8 mouse cellular contexts compared by ENCODE assay signal in the genomic region with DNA sequence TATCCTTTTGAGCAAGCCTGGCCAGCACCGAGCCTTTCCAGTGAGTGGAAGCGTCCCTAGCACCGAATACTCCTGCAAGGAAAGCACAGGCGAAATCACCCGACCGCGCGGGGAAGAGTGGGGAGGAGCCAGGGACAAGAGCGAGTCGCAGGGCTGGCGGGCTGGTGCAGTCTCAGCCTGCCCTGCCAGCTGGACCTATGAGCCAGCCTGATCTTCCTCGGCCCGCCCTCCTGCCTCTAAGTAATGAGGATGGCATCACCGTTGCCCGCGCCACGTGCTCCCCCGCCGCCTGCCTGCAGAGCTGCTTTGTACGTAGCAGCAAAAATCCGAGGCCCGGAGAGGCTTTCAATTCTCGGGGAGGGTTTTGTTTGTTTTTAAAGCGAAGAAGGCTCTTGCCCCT. TPM values are rescaled to one million over a fixed set of nuclear protein-coding genes. Genes with fewer than 3 reads are reported as not detected.
DNase-seq lines count a peak whose midpoint lies in the region; ATAC-seq and TF ChIP-seq lines count a peak whose summit lies in the region.

No protein-coding gene starts in this region.

- TF ChIP-seq CTCF in brain, embryonic 14.5 days (IDR thresholded peaks at IDR 0.05; ENCODE audit: borderline replicate concordance, extremely low read depth, insufficient read depth, insufficient read length): no peak

- peak overlapping the region; percentile 57 for H3K27ac ChIP-seq in heart, embryonic 11.5 days (ENCODE audit: low read depth, low read length)
- peak overlapping the region; percentile 74 for H3K27ac ChIP-seq in kidney, embryonic 16.5 days (ENCODE audit: low read length)
- peak overlapping the region; percentile 55 for H3K27ac ChIP-seq in liver, embryonic 12.5 days

- peak overlapping the region; percentile 62; the same call in 1 of the 2 replicates for H3K9ac ChIP-seq in heart, embryonic 11.5 days (ENCODE audit: low read depth, low read length)
- H3K9ac ChIP-seq in kidney, embryonic 16.5 days (replicated peaks; ENCODE audit: low read length): peak overlapping the region; percentile 64
- H3K9ac ChIP-seq in liver, embryonic 12.5 days: peak overlapping the region; percentile 54

- no peaks in the 10 kb centered on the region for H3K27me3 ChIP-seq in erythroblast, embryonic 14.5 days (ENCODE audit: control insufficient read depth)
- no peaks in the 10 kb centered on the region for H3K27me3 ChIP-seq in heart, embryonic 11.5 days (ENCODE audit: control insufficient read depth, insufficient read depth, low read length)
- H3K27me3 ChIP-seq in kidney, embryonic 16.5 days (ENCODE audit: insufficient read depth, low read length): no peaks in the 10 kb centered on the region
- no peaks in the 10 kb centered on the region for H3K27me3 ChIP-seq in liver, embryonic 12.5 days (replicated peaks)
- H3K27me3 ChIP-seq in splenic B cell, adult 2 months (ENCODE audit: control insufficient read depth, insufficient read depth, low read length, poor library complexity, severe bottlenecking): no peaks in the 10 kb centered on the region

- TF ChIP-seq POLR2A in brain, embryonic 14.5 days (IDR thresholded peaks at IDR 0.05; ENCODE audit: borderline replicate concordance, extremely low read depth, insufficient read depth, insufficient read length, poor library complexity, severe bottlenecking): no peak

- peak overlapping the region; percentile 46 for H3K4me3 ChIP-seq in erythroblast, embryonic 14.5 days (replicated peaks)
- peak overlapping the region; percentile 19; the same call in 1 of the 2 replicates for H3K4me3 ChIP-seq in heart, embryonic 11.5 days (ENCODE audit: low read depth, low read length)
- peak overlapping the region; percentile 31 for H3K4me3 ChIP-seq in kidney, embryonic 16.5 days (ENCODE audit: low read length)
- H3K4me3 ChIP-seq in liver, embryonic 12.5 days: peak overlapping the region; percentile 31

- peaks cover 87% of the 10 kb centered on the region for H3K4me1 ChIP-seq in erythroblast, embryonic 14.5 days (ENCODE audit: control insufficient read depth)
- H3K4me1 ChIP-seq in heart, embryonic 11.5 days (ENCODE audit: control insufficient read depth, insufficient read depth, low read length): peaks cover 89% of the 10 kb centered on the region
- peaks cover 90% of the 10 kb centered on the region for H3K4me1 ChIP-seq in kidney, embryonic 16.5 days (ENCODE audit: insufficient read depth, low read length)
- peaks cover 100% of the 10 kb centered on the region for H3K4me1 ChIP-seq in liver, embryonic 12.5 days

- peak; percentile 74 to 78 for DNase-seq in B cell, adult 2 months
- peak; percentile 97 for DNase-seq in brain, embryonic 14.5 days (ENCODE audit: low read depth)
- DNase-seq in naive thymus-derived CD4-positive, alpha-beta T cell, adult 2 months (ENCODE audit: low read depth): peak; percentile 84
- peak; percentile 54 for DNase-seq in splenic B cell, adult 2 months (ENCODE audit: low read depth, low spot score)

- H3K36me3 ChIP-seq in erythroblast, embryonic 14.5 days (ENCODE audit: control insufficient read depth): peaks cover 21% of the 10 kb centered on the region
- 0 out of 2 replicates have a peak, but pooled peaks cover 3% of the 10 kb centered on the region for H3K36me3 ChIP-seq in heart, embryonic 11.5 days (ENCODE audit: control insufficient read depth, insufficient read depth, low read length)
- H3K36me3 ChIP-seq in kidney, embryonic 16.5 days (ENCODE audit: insufficient read depth, low read length): no peaks in the 10 kb centered on the region; the same call in 1 of the 2 replicates
- peaks cover 11% of the 10 kb centered on the region for H3K36me3 ChIP-seq in liver, embryonic 12.5 days
- no peaks in the 10 kb centered on the region for H3K36me3 ChIP-seq in splenic B cell, adult 2 months (ENCODE audit: control insufficient read depth, insufficient read depth, low read length, poor library complexity, severe bottlenecking)

- H3K4me2 ChIP-seq in heart, embryonic 11.5 days: peak overlapping the region; percentile 67
- H3K4me2 ChIP-seq in kidney, embryonic 16.5 days (replicated peaks; ENCODE audit: low read depth, low read length): peak overlapping the region; percentile 55
- H3K4me2 ChIP-seq in liver, embryonic 12.5 days: peak overlapping the region; percentile 65

- H3K9me3 ChIP-seq in erythroblast, embryonic 14.5 days (ENCODE audit: control insufficient read depth, low read length): no peaks in the 10 kb centered on the region
- H3K9me3 ChIP-seq in heart, embryonic 11.5 days (replicated peaks; ENCODE audit: control insufficient read depth, low read length): no peaks in the 10 kb centered on the region
- no peaks in the 10 kb centered on the region for H3K9me3 ChIP-seq in kidney, embryonic 16.5 days (ENCODE audit: low read length)
- H3K9me3 ChIP-seq in liver, embryonic 12.5 days (replicated peaks): no peaks in the 10 kb centered on the region

- ATAC-seq in heart, embryonic 11.5 days (replicated peaks; ENCODE audit: insufficient number of reproducible peaks, low FRiP score, low TSS enrichment): peak; percentile 62
- ATAC-seq in kidney, embryonic 16.5 days (ENCODE audit: low FRiP score, low TSS enrichment): peak; percentile 93
- peak; percentile 86 for ATAC-seq in liver, embryonic 12.5 days

- WGBS in heart, embryonic 11.5 days (ENCODE audit: insufficient replicate concordance): 6% methylated on average over 24 of the region's 24 CpGs
- WGBS in kidney, embryonic 16.5 days: 4% methylated on average over 24 of the region's 24 CpGs
- 13% methylated on average over 24 of the region's 24 CpGs for WGBS in liver, embryonic 12.5 days (ENCODE audit: insufficient replicate concordance)

RNA-seq across cellular contexts. Expression of gene Anp32a, which starts 22.5 kb away (rescaled TPM):
- 207 and 332 TPM in 2 replicates for polyA plus RNA-seq in brain, embryonic 14.5 days (2012; rRNA removed)
- polyA plus RNA-seq in erythroblast, embryonic 14.5 days (2012): 15.2 and 17.8 TPM in 2 replicates
- polyA plus RNA-seq in heart, embryonic 11.5 days (2014; fragmentation: Nextera tagmentation; extraction: Ambion mirVana): 108 and 120 TPM in 2 replicates
- polyA plus RNA-seq in kidney, embryonic 16.5 days (2015; fragmentation: Nextera tagmentation; extraction: Ambion mirVana): 196 and 238 TPM in 2 replicates
- 112 and 122 TPM in 2 replicates for polyA plus RNA-seq in liver, embryonic 12.5 days (2016; fragmentation: Nextera tagmentation; extraction: Ambion mirVana)

Comparison
In these comparisons a context has a peak if more than half of its experiments do, and no peak if none do; other contexts are left out.
1. Peak in every context shown above with its lines: DNase-seq, ATAC-seq, H3K4me3 ChIP-seq and H3K27ac ChIP-seq.